Mouse (Mus musculus): ENCODE measurements around the gene Slc9a1.

Gene Slc9a1

GRCm38 (mm10) chr4:133400098-133400497 is 30.6 kb downstream of the Slc9a1 start:
- DNase-seq (ENCODE audit: extremely low spot score, low read depth, low spot score), result no peak

GRCm38 (mm10) chr4:133402011-133402410 is 32.5 kb downstream of the Slc9a1 start:
- no peak for DNase-seq (ENCODE audit: extremely low spot score, low read depth, low spot score)

GRCm38 (mm10) chr4:133403611-133404228 is 34.2 kb downstream of the Slc9a1 start:
- DNase-seq (ENCODE audit: extremely low spot score, low read depth, low spot score), result no peak

GRCm38 (mm10) chr4:133404256-133404655 is 34.8 kb downstream of the Slc9a1 start:
- no peak for DNase-seq (ENCODE audit: extremely low spot score, low read depth, low spot score)

GRCm38 (mm10) chr4:133406313-133407056 is 37.0 kb downstream of the Slc9a1 start:
- DNase-seq (ENCODE audit: extremely low spot score, low read depth, low spot score), result no peak

- DNase-seq (ENCODE audit: extremely low spot score, low read depth, low spot score), result no peak
Measured at GRCm38 (mm10) chr4:133407114-133407787, 37.7 kb downstream of the Slc9a1 start.

- no peak for DNase-seq (ENCODE audit: extremely low spot score, low read depth, low spot score)
Measured at GRCm38 (mm10) chr4:133408006-133408405, 38.5 kb downstream of the Slc9a1 start.

- no peak for DNase-seq (ENCODE audit: extremely low spot score, low read depth, low spot score)
Measured at GRCm38 (mm10) chr4:133410994-133411393, 41.5 kb downstream of the Slc9a1 start.

GRCm38 (mm10) chr4:133412096-133412495 is 42.6 kb downstream of the Slc9a1 start:
- DNase-seq (ENCODE audit: extremely low spot score, low read depth, low spot score), result no peak

- no peak for DNase-seq (ENCODE audit: extremely low spot score, low read depth, low spot score)
Measured at GRCm38 (mm10) chr4:133412575-133413540, 43.4 kb downstream of the Slc9a1 start.

- no peak for DNase-seq (ENCODE audit: extremely low spot score, low read depth, low spot score)
Measured at GRCm38 (mm10) chr4:133413617-133414016, 44.1 kb downstream of the Slc9a1 start.

GRCm38 (mm10) chr4:133414920-133415319 is 45.4 kb downstream of the Slc9a1 start:
- DNase-seq (ENCODE audit: extremely low spot score, low read depth, low spot score), result no peak

- no peak for DNase-seq (ENCODE audit: extremely low spot score, low read depth, low spot score)
Measured at GRCm38 (mm10) chr4:133419312-133420004, 50.0 kb downstream of the Slc9a1 start.

GRCm38 (mm10) chr4:133421989-133422388 is 52.5 kb downstream of the Slc9a1 start:
- no peak for DNase-seq (ENCODE audit: extremely low spot score, low read depth, low spot score)

GRCm38 (mm10) chr4:133422601-133423000 is 53.1 kb downstream of the Slc9a1 start:
- DNase-seq (ENCODE audit: extremely low spot score, low read depth, low spot score), result no peak

GRCm38 (mm10) chr4:133423108-133423507 is 53.6 kb downstream of the Slc9a1 start:
- DNase-seq (ENCODE audit: extremely low spot score, low read depth, low spot score), result no peak

GRCm38 (mm10) chr4:133423691-133424090 is 54.2 kb downstream of the Slc9a1 start:
- DNase-seq (ENCODE audit: extremely low spot score, low read depth, low spot score), result no peak

GRCm38 (mm10) chr4:133424100-133424499 is 54.6 kb downstream of the Slc9a1 start:
- peak; percentile 69 for DNase-seq (ENCODE audit: extremely low spot score, low read depth, low spot score)

- no peak for DNase-seq (ENCODE audit: extremely low spot score, low read depth, low spot score)
Measured at GRCm38 (mm10) chr4:133426141-133426540, 56.6 kb downstream of the Slc9a1 start.

- DNase-seq (ENCODE audit: extremely low spot score, low read depth, low spot score), result no peak
Measured at GRCm38 (mm10) chr4:133431508-133431907, 62.0 kb downstream of the Slc9a1 start.

All from hindlimb bud, embryonic 11.5 days (tissue).